Mouse (Mus musculus): Measurements from ENCODE around the gene Abca2. TPM values are rescaled to one million over a fixed set of nuclear protein-coding genes. Genes with fewer than 3 reads are reported as not detected.

Abca2 gene
- polyA plus RNA-seq, 1 experiment from 2014 or later = 3.8 TPM

- H3K9me3 ChIP-seq (ENCODE audit: control insufficient read depth, low read length) = no peaks in the 10 kb centered on the region
- no peak overlapping the region for H3K4me2 ChIP-seq (ENCODE audit: low read depth, severe bottlenecking)
- H3K4me1 ChIP-seq (ENCODE audit: control insufficient read depth, insufficient read depth, low read length) = no peaks in the 10 kb centered on the region
- no peak overlapping the region for H3K4me3 ChIP-seq (ENCODE audit: low read depth, low read length)
- ATAC-seq (ENCODE audit: insufficient number of reproducible peaks, low FRiP score, low TSS enrichment, low read depth) = no peak
- H3K27me3 ChIP-seq (ENCODE audit: control insufficient read depth, insufficient read depth, low read length) = no peaks in the 10 kb centered on the region
- no peaks in the 10 kb centered on the region for H3K36me3 ChIP-seq (ENCODE audit: control insufficient read depth, insufficient read depth, low read length)
- H3K9ac ChIP-seq (ENCODE audit: low read length) = no peak overlapping the region
- H3K27ac ChIP-seq (replicated peaks; ENCODE audit: low read depth, low read length) = no peak overlapping the region
- no peak for DNase-seq (ENCODE audit: low spot score)
- 80% methylated on average over 6 of the region's 6 CpGs for WGBS
These were observed 59.6 kb downstream of the Abca2 start for GRCm38 (mm10) chr2:25487965-25488670.

- no peak overlapping the region for H3K4me3 ChIP-seq (ENCODE audit: low read depth, low read length)
- H3K27me3 ChIP-seq (ENCODE audit: control insufficient read depth, insufficient read depth, low read length) = no peaks in the 10 kb centered on the region
- no peak overlapping the region for H3K9ac ChIP-seq (ENCODE audit: low read length)
- H3K4me1 ChIP-seq (ENCODE audit: control insufficient read depth, insufficient read depth, low read length) = no peaks in the 10 kb centered on the region
- H3K36me3 ChIP-seq (ENCODE audit: control insufficient read depth, insufficient read depth, low read length) = no peaks in the 10 kb centered on the region
- no peak for DNase-seq (ENCODE audit: low spot score)
- no peak overlapping the region for H3K4me2 ChIP-seq (ENCODE audit: low read depth, severe bottlenecking)
- H3K9me3 ChIP-seq (ENCODE audit: control insufficient read depth, low read length) = no peaks in the 10 kb centered on the region
- 79% methylated on average over 7 of the region's 7 CpGs for WGBS
- no peak for ATAC-seq (ENCODE audit: insufficient number of reproducible peaks, low FRiP score, low TSS enrichment, low read depth)
- H3K27ac ChIP-seq (replicated peaks; ENCODE audit: low read depth, low read length) = no peak overlapping the region
These were observed 60.2 kb downstream of the Abca2 start for GRCm38 (mm10) chr2:25488671-25489068.

- Histone ChIP-seq H3K4me2 (ENCODE audit: low read depth, severe bottlenecking) (no peak overlapping the region), H3K4me3 (ENCODE audit: low read depth, low read length) (no peak overlapping the region), H3K27ac (replicated peaks; ENCODE audit: low read depth, low read length) (no peak overlapping the region), H3K4me1 (ENCODE audit: control insufficient read depth, insufficient read depth, low read length) (no peaks in the 10 kb centered on the region), H3K27me3 (ENCODE audit: control insufficient read depth, insufficient read depth, low read length) (no peaks in the 10 kb centered on the region), H3K36me3 (ENCODE audit: control insufficient read depth, insufficient read depth, low read length) (no peaks in the 10 kb centered on the region), H3K9me3 (ENCODE audit: control insufficient read depth, low read length) (no peaks in the 10 kb centered on the region), H3K9ac (ENCODE audit: low read length) (no peak overlapping the region)
- WGBS = 81% methylated on average over 5 of the region's 5 CpGs
- DNase-seq (ENCODE audit: low spot score) (no peak), ATAC-seq (ENCODE audit: insufficient number of reproducible peaks, low FRiP score, low TSS enrichment, low read depth) (no peak)
These were observed 64.5 kb downstream of the Abca2 start for GRCm38 (mm10) chr2:25492988-25493387.

- ATAC-seq (ENCODE audit: insufficient number of reproducible peaks, low FRiP score, low TSS enrichment, low read depth) (no peak), DNase-seq (ENCODE audit: low spot score) (no peak)
- H3K4me2 ChIP-seq (ENCODE audit: low read depth, severe bottlenecking) = no peak within 1 kb of the TSS
- no peak within 1 kb of the TSS for H3K4me3 ChIP-seq (ENCODE audit: low read depth, low read length)
- WGBS = 94% methylated on average over 5 of the region's 5 CpGs
- H3K4me1 ChIP-seq (ENCODE audit: control insufficient read depth, insufficient read depth, low read length) = no peaks in the 10 kb centered on the region
- H3K9ac ChIP-seq (ENCODE audit: low read length) = no peak within 1 kb of the TSS
- no peaks in the 10 kb centered on the region for H3K36me3 ChIP-seq (ENCODE audit: control insufficient read depth, insufficient read depth, low read length)
- H3K27ac ChIP-seq (replicated peaks; ENCODE audit: low read depth, low read length) = no peak within 1 kb of the TSS
- H3K9me3 ChIP-seq (ENCODE audit: control insufficient read depth, low read length) = no peaks in the 10 kb centered on the region
- H3K27me3 ChIP-seq (ENCODE audit: control insufficient read depth, insufficient read depth, low read length) = no peaks in the 10 kb centered on the region
These were observed 65.0 kb downstream of the Abca2 start, which contains the start of gene Lcn12 for GRCm38 (mm10) chr2:25493476-25493961. Gene Lcn12 (minus strand): TSS chr2:25493911.

- Histone ChIP-seq H3K36me3 (ENCODE audit: control insufficient read depth, insufficient read depth, low read length) (no peaks in the 10 kb centered on the region), H3K4me2 (ENCODE audit: low read depth, severe bottlenecking) (no peak overlapping the region), H3K9ac (ENCODE audit: low read length) (no peak overlapping the region), H3K4me3 (ENCODE audit: low read depth, low read length) (no peak overlapping the region), H3K4me1 (ENCODE audit: control insufficient read depth, insufficient read depth, low read length) (peaks cover 3% of the 10 kb centered on the region), H3K27ac (replicated peaks; ENCODE audit: low read depth, low read length) (no peak overlapping the region), H3K27me3 (ENCODE audit: control insufficient read depth, insufficient read depth, low read length) (no peaks in the 10 kb centered on the region), H3K9me3 (ENCODE audit: control insufficient read depth, low read length) (no peaks in the 10 kb centered on the region)
- 41% methylated on average over 4 of the region's 4 CpGs for WGBS
- ATAC-seq (ENCODE audit: insufficient number of reproducible peaks, low FRiP score, low TSS enrichment, low read depth) (no peak), DNase-seq (ENCODE audit: low spot score) (no peak)
These were observed 68.0 kb downstream of the Abca2 start for GRCm38 (mm10) chr2:25496462-25496861.

Small RNA genes lying within 50 kb of the gene (microRNA-seq; reads per million reads assigned to microRNA genes)
- gene Mir3087 = not detected

Other genes with a start within 250 kb of the Abca2 start
- 8.8 and 10.0 TPM in 2 replicates for gene Nrarp, start 247.9 kb upstream of the Abca2 start, polyA plus RNA-seq (2014; fragmentation: Nextera tagmentation; extraction: Ambion mirVana)
- gene Tor4a, start 231.8 kb upstream of the Abca2 start, polyA plus RNA-seq (2014; fragmentation: Nextera tagmentation; extraction: Ambion mirVana) = 3.1 and 3.7 TPM in 2 replicates
- 103 and 106 TPM in 2 replicates for gene Nelfb, start 217.2 kb upstream of the Abca2 start, polyA plus RNA-seq (2014; fragmentation: Nextera tagmentation; extraction: Ambion mirVana)
- 0.19 TPM in 1 of 2 replicates, not detected in the other for gene Stpg3, start 214.1 kb upstream of the Abca2 start, polyA plus RNA-seq (2014; fragmentation: Nextera tagmentation; extraction: Ambion mirVana)
- gene Fam166a, start 210.0 kb upstream of the Abca2 start, polyA plus RNA-seq (2014; fragmentation: Nextera tagmentation; extraction: Ambion mirVana) = not detected in 2 replicates
- 526 and 567 TPM in 2 replicates for gene Tubb4b, start 204.0 kb upstream of the Abca2 start, polyA plus RNA-seq (2014; fragmentation: Nextera tagmentation; extraction: Ambion mirVana)
- not detected in 2 replicates for gene Slc34a3, start 194.3 kb upstream of the Abca2 start, polyA plus RNA-seq (2014; fragmentation: Nextera tagmentation; extraction: Ambion mirVana)
- gene Rnf224, start 191.9 kb upstream of the Abca2 start, polyA plus RNA-seq (2014; fragmentation: Nextera tagmentation; extraction: Ambion mirVana) = not detected in 2 replicates
- gene Rnf208, start 186.4 kb upstream of the Abca2 start, polyA plus RNA-seq (2014; fragmentation: Nextera tagmentation; extraction: Ambion mirVana) = 6.5 and 8.8 TPM in 2 replicates
- gene Cysrt1, start 186.3 kb upstream of the Abca2 start, polyA plus RNA-seq (2014; fragmentation: Nextera tagmentation; extraction: Ambion mirVana) = not detected in 2 replicates
- 4.0 and 6.6 TPM in 2 replicates for gene AL732309.1, start 181.8 kb upstream of the Abca2 start, polyA plus RNA-seq (2014; fragmentation: Nextera tagmentation; extraction: Ambion mirVana)
- gene Tmem203, start 173.3 kb upstream of the Abca2 start, polyA plus RNA-seq (2014; fragmentation: Nextera tagmentation; extraction: Ambion mirVana) = 11.1 and 14.6 TPM in 2 replicates
- gene Tprn, start 166.1 kb upstream of the Abca2 start, polyA plus RNA-seq (2014; fragmentation: Nextera tagmentation; extraction: Ambion mirVana) = 5.6 and 5.7 TPM in 2 replicates
- gene Ssna1, start 156.3 kb upstream of the Abca2 start, polyA plus RNA-seq (2014; fragmentation: Nextera tagmentation; extraction: Ambion mirVana) = 237 and 242 TPM in 2 replicates
- 118 and 120 TPM in 2 replicates for gene Anapc2, start 156.2 kb upstream of the Abca2 start, polyA plus RNA-seq (2014; fragmentation: Nextera tagmentation; extraction: Ambion mirVana)
- gene Tmem210, start 140.6 kb upstream of the Abca2 start, polyA plus RNA-seq (2014; fragmentation: Nextera tagmentation; extraction: Ambion mirVana) = not detected in 2 replicates
- gene Lrrc26, start 138.8 kb upstream of the Abca2 start, polyA plus RNA-seq (2014; fragmentation: Nextera tagmentation; extraction: Ambion mirVana) = not detected in 2 replicates
- gene Grin1, start 109.5 kb upstream of the Abca2 start, polyA plus RNA-seq (2014; fragmentation: Nextera tagmentation; extraction: Ambion mirVana) = 0.60 and 1.4 TPM in 2 replicates
- 81.9 and 97.6 TPM in 2 replicates for gene Man1b1, start 96.4 kb upstream of the Abca2 start, polyA plus RNA-seq (2014; fragmentation: Nextera tagmentation; extraction: Ambion mirVana)
- 16.6 and 18.8 TPM in 2 replicates for gene Dpp7, start 72.3 kb upstream of the Abca2 start, polyA plus RNA-seq (2014; fragmentation: Nextera tagmentation; extraction: Ambion mirVana)
- 8.9 and 9.1 TPM in 2 replicates for gene Uap1l1, start 63.0 kb upstream of the Abca2 start, polyA plus RNA-seq (2014; fragmentation: Nextera tagmentation; extraction: Ambion mirVana)
- 63.0 and 69.4 TPM in 2 replicates for gene Sapcd2, start 56.4 kb upstream of the Abca2 start, polyA plus RNA-seq (2014; fragmentation: Nextera tagmentation; extraction: Ambion mirVana)
- not detected in 2 replicates for gene Entpd2, start 32.8 kb upstream of the Abca2 start, polyA plus RNA-seq (2014; fragmentation: Nextera tagmentation; extraction: Ambion mirVana)
- 6.1 and 6.8 TPM in 2 replicates for gene Npdc1, start 29.4 kb upstream of the Abca2 start, polyA plus RNA-seq (2014; fragmentation: Nextera tagmentation; extraction: Ambion mirVana)
- not detected in 2 replicates for gene Fut7, start 5.4 kb upstream of the Abca2 start, polyA plus RNA-seq (2014; fragmentation: Nextera tagmentation; extraction: Ambion mirVana)
- 0.81 TPM in 1 of 2 replicates, not detected in the other for gene Clic3, start 28.1 kb downstream of the Abca2 start, polyA plus RNA-seq (2014; fragmentation: Nextera tagmentation; extraction: Ambion mirVana)
- gene Paxx, start 32.4 kb downstream of the Abca2 start, polyA plus RNA-seq (2014; fragmentation: Nextera tagmentation; extraction: Ambion mirVana) = 15.0 and 18.1 TPM in 2 replicates
- not detected in 2 replicates for gene Ptgds, start 41.3 kb downstream of the Abca2 start, polyA plus RNA-seq (2014; fragmentation: Nextera tagmentation; extraction: Ambion mirVana)
- gene Lcn12, start 65.2 kb downstream of the Abca2 start, polyA plus RNA-seq (2014; fragmentation: Nextera tagmentation; extraction: Ambion mirVana) = not detected in 2 replicates
- gene Fbxw5, start 72.0 kb downstream of the Abca2 start, polyA plus RNA-seq (2014; fragmentation: Nextera tagmentation; extraction: Ambion mirVana) = 68.0 and 72.3 TPM in 2 replicates
- gene C8g, start 73.0 kb downstream of the Abca2 start, polyA plus RNA-seq (2014; fragmentation: Nextera tagmentation; extraction: Ambion mirVana) = 5.6 and 5.8 TPM in 2 replicates
- gene Traf2, start 118.2 kb downstream of the Abca2 start, polyA plus RNA-seq (2014; fragmentation: Nextera tagmentation; extraction: Ambion mirVana) = 40.0 and 40.6 TPM in 2 replicates
- 324 and 330 TPM in 2 replicates for gene Edf1, start 129.1 kb downstream of the Abca2 start, polyA plus RNA-seq (2014; fragmentation: Nextera tagmentation; extraction: Ambion mirVana)
- 3.1 and 7.0 TPM in 2 replicates for gene Mamdc4, start 146.1 kb downstream of the Abca2 start, polyA plus RNA-seq (2014; fragmentation: Nextera tagmentation; extraction: Ambion mirVana)
- 161 and 162 TPM in 2 replicates for gene Phpt1, start 146.5 kb downstream of the Abca2 start, polyA plus RNA-seq (2014; fragmentation: Nextera tagmentation; extraction: Ambion mirVana)
- gene Ajm1, start 153.1 kb downstream of the Abca2 start, polyA plus RNA-seq (2014; fragmentation: Nextera tagmentation; extraction: Ambion mirVana) = 0.04 TPM in 1 of 2 replicates, not detected in the other
- gene Rabl6, start 179.8 kb downstream of the Abca2 start, polyA plus RNA-seq (2014; fragmentation: Nextera tagmentation; extraction: Ambion mirVana) = 59.3 and 65.6 TPM in 2 replicates
- 0.15 and 0.16 TPM in 2 replicates for gene Ccdc183, start 189.0 kb downstream of the Abca2 start, polyA plus RNA-seq (2014; fragmentation: Nextera tagmentation; extraction: Ambion mirVana)
- gene Tmem141, start 193.3 kb downstream of the Abca2 start, polyA plus RNA-seq (2014; fragmentation: Nextera tagmentation; extraction: Ambion mirVana) = 18.7 and 20.7 TPM in 2 replicates
- 0.35 and 0.54 TPM in 2 replicates for gene Fcna, start 199.3 kb downstream of the Abca2 start, polyA plus RNA-seq (2014; fragmentation: Nextera tagmentation; extraction: Ambion mirVana)
- not detected in 2 replicates for gene Lcn8, start 224.4 kb downstream of the Abca2 start, polyA plus RNA-seq (2014; fragmentation: Nextera tagmentation; extraction: Ambion mirVana)
- not detected in 2 replicates for gene Lcn5, start 229.2 kb downstream of the Abca2 start, polyA plus RNA-seq (2014; fragmentation: Nextera tagmentation; extraction: Ambion mirVana)
- not detected in 2 replicates for gene Lcn6, start 248.1 kb downstream of the Abca2 start, polyA plus RNA-seq (2014; fragmentation: Nextera tagmentation; extraction: Ambion mirVana)

All from limb, embryonic 11.5 days (tissue).